21 mouse cellular contexts compared by ENCODE assay signal in the genomic region with DNA sequence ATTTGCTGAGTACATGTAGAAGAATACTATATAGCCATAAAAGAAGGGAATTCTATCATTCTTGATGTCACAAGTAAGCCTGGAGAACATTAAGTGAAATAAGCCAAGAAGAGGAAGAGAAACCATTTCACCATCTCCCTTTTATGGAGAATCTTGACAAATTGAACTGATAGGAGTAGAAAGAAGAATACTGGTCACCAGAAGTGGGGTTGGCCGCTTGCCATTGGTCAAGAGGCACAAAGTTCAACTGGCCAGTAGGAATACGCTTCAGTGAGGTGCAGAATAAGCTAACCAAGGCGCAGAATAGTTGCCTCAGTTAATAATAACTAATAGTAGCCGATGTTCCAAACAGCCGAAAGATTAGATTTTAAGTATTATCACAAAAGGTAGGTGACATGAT.
"Had no signal": no experiment of that assay in that cellular context is flagged by ENCODE, and none has a peak within 500 bp of the region (broad histone marks: within the 10 kb centered on the region; RNA-seq: fewer than 3 reads in every experiment).

No protein-coding gene starts in this region.

- H3K36me3 ChIP-seq: heart, embryonic 10.5 days; heart, embryonic 12.5 days; hindbrain, embryonic 13.5 days; hindbrain, embryonic 15.5 days; kidney, embryonic 15.5 days; limb, embryonic 13.5 days; limb, embryonic 15.5 days had no signal

- DNase-seq: gastrocnemius, adult 2 months; gastrocnemius, postnatal 10 days; gastrocnemius, postnatal 25 days; heart, adult 18-20 months; heart, postnatal 10 days; heart, postnatal 36 days; layer of hippocampus, adult 9-11 months; layer of hippocampus, postnatal 36 days; left cerebral cortex, postnatal 4 days had no signal

- H3K9me3 ChIP-seq: heart, embryonic 10.5 days; heart, embryonic 12.5 days; hindbrain, embryonic 13.5 days; hindbrain, embryonic 15.5 days; kidney, embryonic 15.5 days; limb, embryonic 13.5 days; limb, embryonic 15.5 days had no signal

- H3K4me3 ChIP-seq: gastrocnemius, adult 2 months; heart, embryonic 10.5 days; heart, embryonic 12.5 days; hindbrain, embryonic 13.5 days; hindbrain, embryonic 15.5 days; kidney, embryonic 15.5 days; limb, embryonic 13.5 days; limb, embryonic 15.5 days had no signal

- H3K27me3 ChIP-seq: heart, embryonic 12.5 days; hindbrain, embryonic 13.5 days; hindbrain, embryonic 15.5 days; kidney, embryonic 15.5 days; limb, embryonic 13.5 days; limb, embryonic 15.5 days had no signal

- H3K4me1 ChIP-seq: hindbrain, embryonic 13.5 days; hindbrain, embryonic 15.5 days; kidney, embryonic 15.5 days; limb, embryonic 15.5 days had no signal

- H3K4me2 ChIP-seq: heart, embryonic 12.5 days; hindbrain, embryonic 13.5 days; hindbrain, embryonic 15.5 days; kidney, embryonic 15.5 days; limb, embryonic 13.5 days; limb, embryonic 15.5 days; liver, embryonic 11.5 days had no signal

- H3K9ac ChIP-seq: heart, embryonic 12.5 days; hindbrain, embryonic 13.5 days; hindbrain, embryonic 15.5 days; kidney, embryonic 15.5 days; limb, embryonic 13.5 days; limb, embryonic 15.5 days; liver, embryonic 14.5 days had no signal

- ATAC-seq: hindbrain, postnatal 0 days; intestine, embryonic 16.5 days had no signal

- H3K27ac ChIP-seq: gastrocnemius, adult 2 months; heart, embryonic 10.5 days; hindbrain, embryonic 13.5 days; hindbrain, embryonic 15.5 days; hindbrain, postnatal 0 days; kidney, embryonic 15.5 days; kidney, postnatal 0 days; limb, embryonic 13.5 days; limb, embryonic 15.5 days; liver, embryonic 14.5 days had no signal
